Mouse (Mus musculus) hindlimb bud, embryonic 11.5 days (tissue): ENCODE data around the gene Idnk.
"Not testable (repeated sequence)": the region's sequence is repeated elsewhere in the genome, so short reads cannot be mapped to it uniquely, and the experiment has no call there.

Experiments used
- DNase-seq: peaks from one replicate; pipeline ENCODE4 v3.0.0-alpha.2; 2012; ENCODE audit warnings: low read depth, low spot score; ENCODE audit errors: extremely low spot score

Gene Idnk

GRCm38 (mm10) chr13:58146603-58147002, 10.8 kb upstream of the Idnk start:
- DNase-seq, result not testable (repeated sequence)

DNA sequence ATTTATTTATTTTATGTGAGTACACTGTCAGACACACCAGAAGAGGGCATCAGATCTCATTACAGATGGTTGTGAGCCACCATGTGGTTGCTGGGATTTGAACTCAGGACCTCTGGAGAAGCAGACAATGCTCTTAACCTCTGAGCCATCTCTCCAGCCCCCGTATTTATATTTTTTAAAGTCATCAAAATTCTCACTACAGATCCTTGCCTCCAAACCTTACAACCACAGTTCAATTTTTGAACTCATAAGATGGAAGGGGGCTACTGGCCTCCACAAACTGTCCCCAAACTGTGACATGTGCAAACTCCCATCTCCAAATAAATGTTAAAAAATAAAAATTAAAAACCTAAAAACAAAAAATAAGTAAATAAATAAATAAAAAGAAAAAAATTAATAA, 9.7 kb upstream of the Idnk start:
- no peak for DNase-seq

DNA sequence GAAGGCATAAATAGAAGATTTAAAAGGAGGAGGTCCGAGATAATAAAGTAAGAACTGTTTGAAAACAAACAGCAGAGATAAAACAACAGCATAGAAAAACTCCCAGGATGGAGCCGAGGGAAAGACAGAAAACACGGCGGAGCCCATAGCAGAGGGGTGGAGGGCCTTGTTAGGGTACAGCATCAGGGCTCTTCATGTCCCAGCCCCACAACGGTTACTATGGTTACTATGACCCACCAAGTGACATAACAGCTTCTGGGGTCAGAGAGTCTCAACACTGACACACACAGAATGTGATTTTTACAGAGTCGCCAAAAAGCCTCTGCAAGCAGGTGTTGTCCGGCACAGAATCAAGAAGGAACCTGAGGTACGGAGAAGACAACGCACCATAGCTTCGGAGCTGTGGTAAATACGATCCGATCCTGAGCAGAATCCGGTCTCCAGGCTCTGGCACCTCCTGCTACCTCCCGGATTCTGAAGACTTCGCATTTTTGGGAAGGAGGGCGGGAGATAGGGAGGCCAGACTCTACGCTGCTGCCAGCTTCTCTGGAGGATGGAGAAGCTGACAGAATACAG, 9.1 kb upstream of the Idnk start:
- DNase-seq, result peak; percentile 87

DNA sequence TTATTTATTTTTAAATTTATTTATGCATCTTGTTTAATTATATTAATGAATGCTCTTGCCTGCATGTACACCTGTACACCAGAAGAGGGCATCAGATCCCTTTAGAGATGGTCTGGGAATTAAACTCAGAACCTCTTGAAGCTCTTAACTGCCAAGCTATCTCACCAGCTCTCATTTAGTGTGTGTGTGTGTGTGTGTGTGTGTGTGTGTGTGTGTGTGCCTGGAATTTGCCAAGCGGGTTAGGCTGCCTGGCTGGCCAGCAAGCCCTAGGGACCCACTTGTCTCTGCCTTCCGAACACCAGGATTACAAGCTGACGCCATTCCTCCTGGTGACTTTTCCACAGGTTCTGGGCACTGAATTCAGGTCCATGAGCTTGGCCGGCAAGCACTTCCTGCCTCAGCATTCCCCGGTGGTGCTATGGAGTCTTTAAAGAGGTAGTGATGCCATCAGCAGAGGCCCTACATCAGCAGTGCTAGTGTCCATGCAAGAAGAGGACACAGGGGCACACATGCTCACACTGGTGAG, 8.4 kb upstream of the Idnk start:
- DNase-seq, result no peak

DNA sequence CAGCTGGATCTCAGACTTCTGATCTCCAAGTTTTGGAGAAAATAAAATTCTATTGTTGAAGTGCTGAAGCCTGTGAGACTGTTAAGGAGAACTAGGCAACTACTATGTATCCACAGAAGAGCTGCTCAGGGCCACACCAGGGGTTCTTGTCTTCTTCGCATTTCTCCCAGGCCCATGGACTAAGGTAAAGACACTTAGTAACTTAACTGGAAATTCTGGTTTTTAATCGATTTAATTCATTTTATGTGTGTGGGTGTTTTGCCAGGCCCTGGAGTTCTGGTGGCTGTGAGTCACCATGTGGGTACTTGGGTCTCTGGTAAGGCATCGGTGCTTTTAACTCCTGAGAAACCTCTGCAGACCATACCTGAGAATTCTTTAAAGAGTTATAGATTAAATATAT, 7.8 kb upstream of the Idnk start:
- DNase-seq, result no peak

DNA sequence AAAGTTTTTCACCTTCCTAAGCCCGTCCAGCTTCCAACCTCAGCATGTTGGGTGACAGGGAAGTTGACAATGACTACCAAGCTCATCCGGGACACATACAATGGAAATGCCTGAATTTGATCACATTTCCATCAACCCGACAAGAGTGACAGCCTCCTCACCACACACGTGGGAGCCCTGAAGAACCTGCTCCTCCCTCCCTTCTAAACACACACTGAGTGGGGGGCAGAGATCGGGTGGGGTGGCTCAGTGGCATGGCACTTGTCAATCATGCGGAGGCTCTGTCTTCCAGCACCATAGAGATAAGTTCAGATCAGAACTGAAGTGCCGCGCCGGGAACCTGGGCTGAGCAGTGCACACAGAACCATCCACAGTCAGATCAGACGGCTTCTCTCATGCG, 7.0 kb upstream of the Idnk start:
- DNase-seq, result no peak

GRCm38 (mm10) chr13:58156031-58156430, 1.4 kb upstream of the Idnk start:
- no peak for DNase-seq

DNA sequence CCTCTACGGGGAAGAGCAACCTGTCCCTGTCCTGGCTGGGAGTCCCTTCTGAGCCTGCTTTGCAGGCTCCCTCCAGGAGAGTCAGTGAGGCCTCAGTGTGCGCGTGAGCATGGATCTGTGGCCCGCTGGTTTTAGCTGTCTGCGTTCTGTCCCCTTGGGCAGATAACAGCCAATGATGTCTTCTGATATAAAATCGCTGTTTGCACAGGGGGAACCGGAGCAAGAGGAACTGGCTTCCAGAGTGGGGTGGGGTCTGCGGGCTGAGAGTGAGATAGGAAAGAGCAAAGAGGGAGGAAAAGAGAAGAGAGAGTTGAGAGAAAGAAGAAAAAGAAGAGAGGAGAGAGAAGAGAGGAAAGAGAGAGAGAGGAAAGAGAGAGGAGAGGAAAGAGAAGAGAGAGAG, 413 bp upstream of the Idnk start:
- DNase-seq, result no peak

DNA sequence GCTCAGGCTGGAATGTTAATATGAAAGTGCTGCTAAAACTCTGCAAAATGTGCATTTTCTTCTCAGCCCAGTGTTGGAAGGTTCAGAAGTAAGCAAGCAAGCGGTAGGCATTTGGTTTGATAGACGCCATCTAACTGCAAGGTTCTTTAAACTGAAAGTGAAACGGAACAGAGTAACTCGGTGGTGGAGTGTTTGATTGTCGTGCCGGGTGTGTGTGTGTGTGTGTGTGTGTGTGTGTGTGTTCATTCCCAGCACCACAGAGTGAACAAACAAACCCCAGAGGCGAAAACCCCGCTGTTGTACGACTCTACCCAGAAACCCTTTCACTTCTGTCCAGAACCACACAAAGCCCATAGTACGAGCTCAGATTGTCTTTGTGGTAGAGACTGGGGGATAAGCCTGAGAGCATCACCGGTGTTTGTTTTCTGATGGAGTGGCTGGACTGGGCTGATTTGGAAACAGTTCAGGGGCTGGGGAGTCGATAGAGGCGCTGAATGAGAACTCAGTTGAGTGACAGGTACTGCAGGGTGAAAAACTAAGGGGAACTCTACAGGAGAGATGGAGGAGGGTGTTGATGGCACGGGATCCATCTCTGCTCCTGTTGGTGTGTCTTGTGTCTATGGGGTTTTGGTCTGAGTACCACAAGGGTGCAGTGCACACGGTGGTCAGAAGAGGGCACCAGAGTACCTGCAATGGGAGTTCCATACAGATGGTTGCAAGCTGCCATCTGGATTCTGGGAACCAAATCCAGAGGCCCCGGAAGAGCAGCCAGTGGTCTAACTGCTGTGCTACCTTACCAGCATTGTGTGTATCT, 857 bp downstream of the Idnk start:
- peak; percentile 91 for DNase-seq

DNA sequence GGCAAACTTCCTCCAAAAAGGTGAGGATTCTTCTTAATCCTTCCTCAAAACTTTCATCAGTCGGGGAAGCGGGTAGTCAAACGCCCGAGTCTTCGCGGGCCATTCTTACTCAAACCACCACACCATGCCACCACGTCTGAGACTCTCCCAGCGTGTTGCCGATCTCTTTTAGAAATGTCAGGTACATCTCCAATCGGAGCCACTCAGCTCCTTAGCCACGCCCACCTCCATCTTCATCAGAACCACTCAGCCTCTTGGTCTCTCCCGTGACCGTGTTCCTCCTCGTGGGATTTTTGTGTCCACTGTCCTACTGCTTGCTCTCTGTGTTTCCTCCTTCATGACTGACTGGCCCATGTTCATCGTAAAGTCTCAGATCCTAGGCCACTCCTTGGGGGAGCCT, 3.3 kb downstream of the Idnk start:
- no peak for DNase-seq

DNA sequence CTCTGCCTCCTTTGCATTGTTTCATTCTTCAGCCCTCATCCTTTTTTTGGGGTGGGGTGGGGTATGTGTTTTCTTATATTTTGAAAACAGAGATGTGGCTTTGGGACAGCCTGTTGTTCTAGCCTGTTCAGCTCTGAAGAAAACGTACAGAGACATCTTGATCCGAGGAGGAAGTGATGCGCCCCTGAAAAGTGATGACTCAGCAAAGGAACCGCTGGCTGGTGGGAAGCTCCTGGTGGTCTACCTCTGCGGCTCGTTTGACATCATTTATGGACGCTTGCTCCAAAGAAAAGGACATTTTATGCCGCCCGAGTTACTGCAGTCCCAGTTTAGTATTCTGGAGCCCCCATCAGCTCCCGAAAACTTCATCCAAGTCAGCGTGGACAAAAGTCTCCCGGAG, 5.9 kb downstream of the Idnk start:
- DNase-seq, result no peak

GRCm38 (mm10) chr13:58168119-58168518, 10.7 kb downstream of the Idnk start:
- no peak for DNase-seq

DNA sequence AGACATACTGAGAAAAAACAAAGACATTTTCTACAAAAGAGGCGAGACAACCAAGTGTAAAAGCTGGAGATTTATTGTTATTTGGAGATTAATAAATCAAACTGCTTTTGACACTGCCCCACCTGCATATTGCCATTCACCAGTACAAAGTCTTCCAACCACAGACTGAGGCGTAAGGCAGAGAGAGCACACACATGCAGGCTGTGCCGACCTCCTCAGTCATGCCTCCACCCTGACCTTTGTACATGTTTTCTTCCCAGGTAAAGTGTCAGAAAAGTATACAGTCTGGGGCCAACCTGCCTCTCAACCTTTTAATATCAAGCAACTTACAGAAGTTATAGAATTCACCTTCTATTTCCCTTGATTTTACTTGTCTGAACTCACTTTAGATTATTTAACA, 18.7 kb downstream of the Idnk start:
- no peak for DNase-seq

DNA sequence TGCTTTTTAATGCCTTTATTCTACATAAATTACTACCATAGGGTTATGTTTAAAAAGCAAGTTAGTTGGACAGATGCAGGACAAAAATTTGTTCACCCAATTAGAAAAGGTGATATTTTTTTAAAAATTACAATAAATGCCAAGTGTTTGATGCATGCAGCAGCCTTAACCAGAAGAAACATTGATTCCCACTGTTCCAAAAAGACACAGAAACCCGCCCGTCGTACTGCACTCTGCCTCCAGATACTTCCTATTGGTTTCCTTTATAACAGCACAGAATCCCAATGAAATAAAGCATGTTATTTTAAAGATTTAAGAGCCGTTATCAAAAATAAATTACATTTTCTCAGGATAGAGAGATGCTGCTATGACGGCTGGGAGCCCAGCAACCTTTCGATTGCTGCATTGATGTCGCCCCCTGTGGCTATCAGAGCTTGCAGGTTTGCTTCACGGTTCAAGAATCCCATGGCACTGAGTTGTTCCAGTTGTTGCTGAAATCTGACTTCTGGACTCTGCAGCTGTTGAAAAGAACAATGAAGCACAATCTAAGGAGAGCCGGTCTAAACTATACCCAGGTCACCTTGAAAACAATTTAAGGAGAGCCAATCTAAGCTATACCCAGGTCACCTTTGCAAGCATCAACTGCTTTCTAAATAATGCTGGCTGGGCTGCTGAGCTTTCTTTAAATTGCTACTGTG, 20.2 kb downstream of the Idnk start:
- DNase-seq, result no peak

DNA sequence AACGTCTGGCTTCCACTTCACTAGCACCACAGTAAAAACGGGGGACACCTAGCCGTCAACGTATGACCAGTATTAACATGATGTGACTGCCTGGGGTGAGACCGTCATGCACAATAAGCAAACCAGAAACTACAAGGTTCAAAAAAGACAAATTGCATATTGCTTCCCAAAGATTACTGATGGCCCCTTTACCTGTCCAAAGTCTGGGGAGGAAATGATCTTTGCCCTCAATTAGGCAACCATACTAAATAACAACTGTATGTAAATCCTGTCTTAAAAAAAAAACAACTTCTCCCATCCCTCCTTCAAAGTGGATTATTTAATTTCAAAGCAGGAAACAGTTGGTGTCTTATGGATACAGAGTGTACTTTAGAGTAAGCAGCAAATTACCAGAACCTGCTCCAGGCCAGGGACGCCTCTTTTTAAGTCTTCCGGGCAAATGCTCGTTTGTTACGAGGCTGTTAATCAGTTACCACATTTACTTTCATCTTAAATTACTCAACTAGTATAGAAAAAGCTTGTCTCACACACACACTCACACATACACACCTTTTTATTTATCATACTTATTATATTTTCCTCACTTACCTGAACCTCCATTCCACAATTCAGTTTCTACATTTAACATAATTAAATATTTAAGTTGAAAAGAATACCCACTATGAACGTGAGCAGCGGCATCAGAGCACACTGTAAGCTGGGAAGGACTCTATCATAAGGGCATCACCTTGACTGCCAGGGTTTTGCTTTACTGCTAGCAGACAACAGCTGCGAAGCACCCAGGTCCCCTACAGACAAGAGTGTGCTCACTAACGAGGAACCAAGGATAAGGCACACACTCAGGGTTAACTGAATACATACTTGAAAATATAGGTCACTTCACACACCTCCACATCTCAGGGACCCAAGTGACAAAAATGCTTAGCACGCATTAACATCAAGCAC, 24.4 kb downstream of the Idnk start:
- DNase-seq, result no peak

DNA sequence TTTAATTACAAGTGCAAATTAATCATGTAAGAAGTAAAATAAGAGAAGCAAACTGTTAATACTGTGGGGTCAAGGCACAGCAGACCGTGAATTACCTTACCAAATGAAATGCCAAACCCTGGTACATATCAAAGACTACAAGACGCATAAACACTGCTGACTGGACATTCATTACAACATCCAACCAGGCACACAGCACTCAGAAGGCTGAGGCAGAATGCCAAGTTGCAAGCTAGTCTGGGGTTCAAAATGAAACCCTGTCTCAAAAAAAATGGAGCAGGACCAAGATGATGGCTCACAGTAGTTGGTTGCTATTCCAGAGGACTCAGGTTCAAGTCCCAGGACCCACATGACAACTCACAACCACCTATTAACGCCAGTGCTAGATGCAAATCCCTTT, 26.7 kb downstream of the Idnk start:
- no peak for DNase-seq

DNA sequence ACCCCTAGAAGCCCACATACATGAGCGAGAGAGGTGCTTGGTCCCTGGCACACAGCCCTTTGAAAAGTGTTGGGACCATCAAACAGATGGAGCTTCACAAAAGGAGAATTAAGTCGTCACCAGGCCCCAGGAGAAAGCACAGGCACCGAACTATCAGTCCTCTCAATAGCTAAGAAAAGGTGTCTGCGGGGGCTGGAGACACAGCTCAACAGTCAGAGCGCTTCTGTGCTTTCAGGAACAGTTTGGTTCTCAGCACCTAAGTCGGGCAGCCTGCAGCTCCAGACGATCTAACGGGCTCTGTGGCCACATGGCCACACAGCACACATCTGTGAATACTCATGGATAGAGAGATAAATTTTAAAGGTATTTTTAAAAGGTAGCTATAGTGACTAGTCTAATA, 28.8 kb downstream of the Idnk start:
- no peak for DNase-seq

DNA sequence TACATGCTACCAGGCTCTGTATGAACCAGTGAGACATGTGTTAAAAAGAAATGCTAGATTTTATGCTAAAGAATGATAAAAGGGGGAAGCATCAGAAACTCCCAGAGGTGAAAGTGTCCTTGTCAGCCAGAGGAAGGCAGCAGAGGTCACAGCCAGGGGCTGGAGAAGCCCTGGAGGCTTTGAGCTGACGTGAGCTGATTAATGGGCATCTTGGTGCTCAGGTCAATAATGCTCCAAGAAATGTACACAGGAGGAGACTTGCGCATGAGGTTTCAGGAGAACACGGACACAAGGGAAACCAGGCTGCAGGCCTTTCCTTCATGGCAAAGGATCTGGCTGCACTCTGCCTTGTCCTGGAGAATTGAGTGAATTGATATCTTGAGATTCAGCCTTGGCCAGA, 30.3 kb downstream of the Idnk start:
- DNase-seq, result no peak

DNA sequence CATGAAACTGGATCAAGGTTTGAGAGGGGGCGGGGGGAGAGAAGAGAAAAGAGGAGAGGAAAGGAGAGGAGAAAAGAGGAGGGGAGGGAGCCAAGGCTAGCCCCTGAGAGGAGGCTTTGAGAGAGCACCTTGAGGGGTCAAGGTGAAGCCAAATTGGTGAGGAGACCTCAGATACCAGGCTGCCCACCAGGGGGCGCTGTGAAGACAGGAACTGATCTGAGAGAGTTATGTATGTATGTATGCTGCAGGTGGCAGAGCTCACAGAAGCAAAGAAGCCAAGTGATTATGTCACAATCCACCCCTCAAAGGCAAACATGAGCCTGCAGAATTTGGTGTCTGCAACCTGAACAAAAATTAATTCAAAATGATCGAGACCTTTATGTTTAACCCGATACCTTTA, 31.0 kb downstream of the Idnk start:
- peak; percentile 52 for DNase-seq

GRCm38 (mm10) chr13:58189473-58189872, 32.0 kb downstream of the Idnk start:
- DNase-seq, result no peak

- no peak for DNase-seq
Observed at GRCm38 (mm10) chr13:58191516-58191915, 34.1 kb downstream of the Idnk start.
